Mouse (Mus musculus): ENCODE results near the gene Prpf39. TPM values are rescaled to one million over a fixed set of nuclear protein-coding genes. Genes with fewer than 3 reads are reported as not detected.

Prpf39 gene
- 63.5 and 67.8 TPM in 2 replicates for polyA plus RNA-seq (2016; fragmentation: Nextera tagmentation; extraction: Ambion mirVana)

- DNase-seq (ENCODE audit: extremely low spot score, low spot score) = peak; percentile 85
- WGBS = under 1% methylated on average over 65 of the region's 65 CpGs
- Histone ChIP-seq H3K27me3 (ENCODE audit: poor library complexity, severe bottlenecking) (no peaks in the 10 kb centered on the region), H3K9me3 (no peaks in the 10 kb centered on the region), H3K4me3 (peak within 1 kb of the TSS; percentile 91), H3K36me3 (replicated peaks) (peaks cover 17% of the 10 kb centered on the region), H3K4me1 (peaks cover 22% of the 10 kb centered on the region), H3K27ac (peak within 1 kb of the TSS; percentile 96)
These were observed at the start of gene Prpf39 for GRCm38 (mm10) chr12:65036190-65036870. Prpf39 (plus strand) TSS chr12:65036333.

- no peaks in the 10 kb centered on the region for H3K27me3 ChIP-seq (ENCODE audit: poor library complexity, severe bottlenecking)
- no peaks in the 10 kb centered on the region for H3K9me3 ChIP-seq
- DNase-seq (ENCODE audit: extremely low spot score, low spot score) = no peak
- H3K36me3 ChIP-seq (replicated peaks) = peaks cover 90% of the 10 kb centered on the region
- H3K4me3 ChIP-seq = no peak overlapping the region
- H3K27ac ChIP-seq = no peak overlapping the region
- 87% methylated on average over 3 of the region's 3 CpGs for WGBS
- H3K4me1 ChIP-seq = no peaks in the 10 kb centered on the region
These were observed 28.4 kb upstream of the Prpf39 start for GRCm38 (mm10) chr12:65007725-65008124.

DNA sequence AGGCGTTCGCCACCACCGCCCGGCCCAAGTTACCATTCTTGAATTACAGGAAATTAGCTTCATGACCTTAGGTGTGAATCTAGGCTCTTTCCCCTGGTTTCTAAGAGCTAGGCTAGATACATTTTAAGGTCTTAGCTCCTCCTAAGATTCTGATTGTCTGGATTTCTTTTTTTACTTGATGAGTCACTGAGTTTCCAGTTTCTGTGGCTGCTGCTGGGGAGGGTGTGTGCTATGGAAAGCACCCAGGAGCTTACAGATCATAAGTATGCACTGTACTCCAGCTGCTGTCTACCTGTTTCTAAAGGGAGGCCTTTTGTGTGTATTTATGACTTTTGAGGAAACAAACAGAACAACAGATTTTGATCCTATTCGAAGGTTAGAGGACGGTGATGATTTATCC is 13.3 kb upstream of the Prpf39 start:
- Histone ChIP-seq H3K4me1 (no peaks in the 10 kb centered on the region), H3K27me3 (ENCODE audit: poor library complexity, severe bottlenecking) (no peaks in the 10 kb centered on the region), H3K36me3 (replicated peaks) (peaks cover 45% of the 10 kb centered on the region), H3K27ac (no peak overlapping the region), H3K9me3 (no peaks in the 10 kb centered on the region), H3K4me3 (no peak overlapping the region)
- 97% methylated on average over 6 of the region's 6 CpGs for WGBS
- no peak for DNase-seq (ENCODE audit: extremely low spot score, low spot score)

DNA sequence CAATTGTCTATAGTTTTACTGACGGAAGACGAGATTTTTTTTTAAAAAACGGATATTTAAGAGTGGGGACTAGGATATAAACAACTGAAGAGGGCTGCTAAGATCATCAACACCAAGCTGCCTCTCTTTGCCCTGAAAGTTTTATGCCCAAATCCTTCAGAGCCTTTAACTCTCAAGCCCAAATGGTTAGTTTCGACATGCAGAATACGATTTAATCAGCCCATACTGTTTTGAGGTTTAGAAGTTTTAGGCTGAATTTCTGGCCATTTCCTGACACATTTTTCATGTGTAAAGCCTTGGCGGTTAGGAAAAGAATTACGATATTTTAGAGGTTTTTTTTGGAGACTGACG is 319 bp upstream of the Prpf39 start:
- WGBS = 51% methylated on average over 8 of the region's 8 CpGs
- peaks cover 22% of the 10 kb centered on the region for H3K4me1 ChIP-seq
- H3K9me3 ChIP-seq = no peaks in the 10 kb centered on the region
- no peak for DNase-seq (ENCODE audit: extremely low spot score, low spot score)
- H3K27ac ChIP-seq = peak overlapping the region; percentile 96
- H3K27me3 ChIP-seq (ENCODE audit: poor library complexity, severe bottlenecking) = no peaks in the 10 kb centered on the region
- peak overlapping the region; percentile 91 for H3K4me3 ChIP-seq
- H3K36me3 ChIP-seq (replicated peaks) = peaks cover 14% of the 10 kb centered on the region

- Histone ChIP-seq H3K27me3 (ENCODE audit: poor library complexity, severe bottlenecking) (no peaks in the 10 kb centered on the region), H3K36me3 (replicated peaks) (peaks cover 23% of the 10 kb centered on the region), H3K9me3 (no peaks in the 10 kb centered on the region), H3K4me1 (peaks cover 22% of the 10 kb centered on the region), H3K4me3 (peak overlapping the region; percentile 91), H3K27ac (peak overlapping the region; percentile 96)
- DNase-seq (ENCODE audit: extremely low spot score, low spot score) = no peak
- 26% methylated on average over 18 of the region's 18 CpGs for WGBS
These were observed 886 bp downstream of the Prpf39 start for GRCm38 (mm10) chr12:65036892-65037545.

DNA sequence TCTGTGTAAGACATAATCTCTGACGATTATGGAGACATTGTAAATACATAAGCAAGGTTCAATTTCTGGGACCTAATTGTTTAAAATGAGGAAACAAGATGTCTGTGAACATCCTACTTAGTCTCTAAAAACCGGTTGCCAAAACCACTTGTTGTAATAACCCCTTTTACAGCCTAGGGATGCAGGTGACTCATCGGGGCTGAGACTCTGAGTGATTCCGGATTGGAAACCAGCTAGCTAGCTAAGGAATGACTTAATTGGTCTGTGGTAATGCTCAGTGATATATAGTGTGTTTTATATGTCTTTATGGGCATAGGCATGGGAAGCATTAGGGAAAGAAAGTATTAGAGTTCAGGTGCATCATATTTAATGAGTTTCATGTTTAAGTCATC is 1.4 kb downstream of the Prpf39 start:
- Histone ChIP-seq H3K27ac (no peak overlapping the region), H3K36me3 (replicated peaks) (peaks cover 29% of the 10 kb centered on the region), H3K4me3 (peak overlapping the region; percentile 91), H3K4me1 (peaks cover 22% of the 10 kb centered on the region), H3K9me3 (no peaks in the 10 kb centered on the region), H3K27me3 (ENCODE audit: poor library complexity, severe bottlenecking) (no peaks in the 10 kb centered on the region)
- WGBS = 71% methylated on average over 4 of the region's 4 CpGs
- DNase-seq (ENCODE audit: extremely low spot score, low spot score) = no peak

GRCm38 (mm10) chr12:65048799-65049198 is 12.7 kb downstream of the Prpf39 start:
- Histone ChIP-seq H3K9me3 (no peaks in the 10 kb centered on the region), H3K4me3 (no peak overlapping the region), H3K27me3 (ENCODE audit: poor library complexity, severe bottlenecking) (no peaks in the 10 kb centered on the region), H3K36me3 (replicated peaks) (peaks cover 85% of the 10 kb centered on the region), H3K27ac (no peak overlapping the region), H3K4me1 (no peaks in the 10 kb centered on the region)
- DNase-seq (ENCODE audit: extremely low spot score, low spot score) = no peak

DNA sequence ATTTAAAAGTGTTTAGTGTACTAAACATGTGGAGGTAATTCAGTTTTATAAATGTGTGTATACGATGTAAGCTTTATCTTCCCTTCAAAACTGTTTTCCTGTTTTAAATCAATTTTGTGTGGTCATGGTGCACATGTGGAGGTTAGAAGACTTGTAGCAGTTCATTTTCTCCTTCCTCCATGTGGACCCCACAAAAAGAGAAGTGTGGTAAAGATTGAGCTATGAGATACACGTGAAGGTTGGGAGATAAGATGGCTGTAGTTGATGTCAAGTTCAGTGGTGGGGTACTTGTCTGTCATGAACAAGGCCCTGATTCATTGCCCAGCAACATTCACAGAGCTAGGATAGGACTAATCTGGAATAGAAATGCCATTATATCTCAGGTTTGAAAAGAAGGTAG is 22.1 kb downstream of the Prpf39 start:
- Histone ChIP-seq H3K9me3 (no peaks in the 10 kb centered on the region), H3K36me3 (replicated peaks) (peaks cover 96% of the 10 kb centered on the region), H3K4me3 (no peak overlapping the region), H3K27me3 (ENCODE audit: poor library complexity, severe bottlenecking) (no peaks in the 10 kb centered on the region), H3K27ac (no peak overlapping the region), H3K4me1 (no peaks in the 10 kb centered on the region)
- DNase-seq (ENCODE audit: extremely low spot score, low spot score) = no peak
- WGBS = 84% methylated on average over 2 of the region's 2 CpGs

GRCm38 (mm10) chr12:65061082-65061481 is 24.9 kb downstream of the Prpf39 start:
- H3K36me3 ChIP-seq (replicated peaks) = peaks cover 98% of the 10 kb centered on the region
- no peak overlapping the region for H3K27ac ChIP-seq
- no peaks in the 10 kb centered on the region for H3K4me1 ChIP-seq
- H3K27me3 ChIP-seq (ENCODE audit: poor library complexity, severe bottlenecking) = no peaks in the 10 kb centered on the region
- no peak for DNase-seq (ENCODE audit: extremely low spot score, low spot score)
- no peak overlapping the region for H3K4me3 ChIP-seq
- no peaks in the 10 kb centered on the region for H3K9me3 ChIP-seq

DNA sequence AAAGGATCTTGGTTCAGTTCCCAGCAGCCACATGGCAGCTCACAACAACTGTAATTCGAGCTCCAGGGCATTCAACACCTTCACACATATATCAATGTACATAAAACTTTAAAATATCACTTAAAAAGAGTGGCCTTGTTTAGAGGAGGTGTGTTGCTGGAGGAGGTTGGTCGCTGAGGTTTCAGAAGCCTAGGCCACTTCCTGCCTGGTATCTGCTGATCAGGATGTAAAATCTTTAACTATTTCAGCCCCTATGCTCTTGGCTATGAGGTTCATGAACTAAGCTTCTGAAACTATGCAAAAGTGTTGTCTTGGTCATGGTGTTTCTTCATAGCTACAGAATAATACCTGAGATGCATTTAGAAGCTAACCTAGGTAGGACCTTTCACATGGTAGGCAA is 29.1 kb downstream of the Prpf39 start:
- H3K27me3 ChIP-seq (ENCODE audit: poor library complexity, severe bottlenecking) = no peaks in the 10 kb centered on the region
- H3K36me3 ChIP-seq (replicated peaks) = peaks cover 99% of the 10 kb centered on the region
- no peaks in the 10 kb centered on the region for H3K4me1 ChIP-seq
- DNase-seq (ENCODE audit: extremely low spot score, low spot score) = no peak
- H3K27ac ChIP-seq = no peak overlapping the region
- no peak overlapping the region for H3K4me3 ChIP-seq
- no peaks in the 10 kb centered on the region for H3K9me3 ChIP-seq
- WGBS = 88% methylated on average over 2 of the region's 2 CpGs

- H3K27ac ChIP-seq = no peak overlapping the region
- H3K4me1 ChIP-seq = no peaks in the 10 kb centered on the region
- WGBS = 81% methylated on average over 3 of the region's 3 CpGs
- no peaks in the 10 kb centered on the region for H3K9me3 ChIP-seq
- DNase-seq (ENCODE audit: extremely low spot score, low spot score) = no peak
- peaks cover 95% of the 10 kb centered on the region for H3K36me3 ChIP-seq (replicated peaks)
- no peak overlapping the region for H3K4me3 ChIP-seq
- no peaks in the 10 kb centered on the region for H3K27me3 ChIP-seq (ENCODE audit: poor library complexity, severe bottlenecking)
These were observed 30.1 kb downstream of the Prpf39 start for GRCm38 (mm10) chr12:65066234-65066633.

GRCm38 (mm10) chr12:65068409-65068808 is 32.3 kb downstream of the Prpf39 start:
- Histone ChIP-seq H3K4me3 (no peak overlapping the region), H3K36me3 (replicated peaks) (peaks cover 82% of the 10 kb centered on the region), H3K9me3 (no peaks in the 10 kb centered on the region), H3K27me3 (ENCODE audit: poor library complexity, severe bottlenecking) (no peaks in the 10 kb centered on the region), H3K27ac (no peak overlapping the region), H3K4me1 (peaks cover 13% of the 10 kb centered on the region)
- no peak for DNase-seq (ENCODE audit: extremely low spot score, low spot score)
- WGBS = 92% methylated on average over 4 of the region's 4 CpGs

- peaks cover 39% of the 10 kb centered on the region for H3K4me1 ChIP-seq
- DNase-seq (ENCODE audit: extremely low spot score, low spot score) = no peak
- H3K9me3 ChIP-seq = no peaks in the 10 kb centered on the region
- H3K36me3 ChIP-seq (replicated peaks) = peaks cover 41% of the 10 kb centered on the region
- peak overlapping the region; percentile 98 for H3K27ac ChIP-seq
- no peaks in the 10 kb centered on the region for H3K27me3 ChIP-seq (ENCODE audit: poor library complexity, severe bottlenecking)
- 4% methylated on average over 21 of the region's 21 CpGs for WGBS
- H3K4me3 ChIP-seq = peak overlapping the region; percentile 85
These were observed 36.9 kb downstream of the Prpf39 start for GRCm38 (mm10) chr12:65072911-65073610.
